Mouse (Mus musculus) mammary gland, adult 2 months (tissue): ENCODE results near the gene Wfdc11. TPM values are rescaled to one million over a fixed set of nuclear protein-coding genes. Genes with fewer than 3 reads are reported as not detected.

Experiments
- polyA plus RNA-seq: library from polyadenylated mRNA; depleted of rRNA; stranded (reverse); fragments of >200 nt; gene quantifications from 2 replicates; pipeline ENCODE4 v1.2.3, GENCODE M21; 2012; ENCODE audit warnings: low replicate concordance; rRNA removed

Wfdc11 gene
- polyA plus RNA-seq, result not detected in 2 replicates

DNA sequence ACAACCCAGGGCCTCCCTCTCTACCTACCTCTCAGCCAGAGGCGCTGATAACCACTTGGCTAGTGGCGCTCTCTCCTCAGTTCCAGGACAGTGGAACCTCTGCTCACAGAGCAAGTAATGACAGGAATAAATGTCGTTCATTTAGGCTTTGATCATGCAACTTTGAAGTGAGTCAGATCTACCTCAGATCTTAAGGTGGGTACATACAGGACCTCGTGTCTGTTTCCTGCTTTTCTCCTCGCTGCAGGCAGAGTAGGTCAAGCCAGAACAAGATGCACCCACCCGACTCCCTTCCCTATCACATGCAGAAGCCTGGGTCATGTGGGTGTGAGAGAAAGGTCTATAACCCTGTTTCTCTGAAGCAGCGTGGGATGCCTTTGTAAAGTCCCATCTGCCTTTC lies at the start of gene Wfdc11:
Wfdc11 (minus strand) TSS at position 101 of the 400 bp plus-strand sequence.

DNA sequence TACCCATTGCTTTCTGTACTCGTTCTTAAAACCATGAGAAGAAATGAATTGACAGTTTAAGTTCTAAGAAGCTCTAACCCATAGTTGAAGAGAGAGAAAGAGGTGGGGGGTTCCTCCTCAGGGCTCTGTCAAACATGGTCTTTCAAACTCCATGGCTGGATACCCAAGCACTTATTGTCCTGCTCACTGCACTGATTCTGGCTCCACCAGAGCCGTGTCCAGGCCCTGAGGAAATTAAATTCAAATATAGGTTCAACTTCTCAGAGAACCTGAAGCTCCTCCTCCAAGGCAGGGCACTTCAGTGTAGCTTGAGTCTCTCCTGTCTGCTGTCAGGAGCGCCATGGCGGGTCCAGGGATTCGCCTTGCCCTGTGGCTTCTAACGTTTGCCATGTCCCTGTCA lies 41.1 kb upstream of the Wfdc11 start, which contains the start of gene Spint5:
Spint5 (plus strand) TSS at position 301 of the 400 bp plus-strand sequence.

DNA sequence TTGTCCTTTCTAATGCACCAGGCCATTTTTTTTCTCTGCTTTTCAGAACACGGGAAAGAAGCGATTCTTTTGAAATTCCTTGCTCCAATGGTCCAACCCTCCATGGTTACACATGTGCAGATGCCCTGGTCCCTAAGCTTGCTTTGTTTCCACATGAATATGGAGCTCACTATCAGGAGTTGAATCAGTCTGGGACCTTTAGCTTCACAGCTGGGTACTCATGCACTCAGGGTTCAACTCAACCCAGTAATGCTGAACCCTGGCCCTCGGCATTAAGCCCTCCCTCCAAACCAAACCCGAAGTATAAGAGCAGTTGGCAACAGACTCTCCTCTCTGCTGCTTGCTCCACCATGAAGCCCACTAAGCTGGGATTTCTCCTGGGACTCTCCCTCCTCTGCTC lies 24.3 kb upstream of the Wfdc11 start, which contains the start of gene Spint4:
Spint4 (plus strand) TSS at position 301 of the 400 bp plus-strand sequence.

DNA sequence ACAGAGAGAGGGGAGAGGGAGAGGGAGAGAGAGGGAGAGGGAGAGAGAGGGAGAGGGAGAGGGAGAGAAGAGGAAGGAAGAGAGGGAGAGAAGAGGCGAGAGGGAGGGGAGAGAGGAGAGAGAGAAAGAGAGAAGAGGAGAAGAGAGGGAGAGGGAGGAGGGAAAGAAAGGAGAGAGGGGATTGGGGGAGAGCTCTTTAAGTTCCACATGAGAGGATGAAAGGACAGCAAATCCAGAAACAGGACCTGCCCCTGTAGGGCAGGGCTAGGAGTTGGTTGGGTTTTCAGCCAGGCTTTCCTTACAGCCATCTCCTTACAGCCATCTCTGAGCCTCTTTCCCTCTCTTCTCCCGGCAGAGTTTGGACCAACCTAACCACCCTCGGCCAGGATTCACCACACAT lies 10.9 kb upstream of the Wfdc11 start, which contains the start of gene Wfdc13:
Wfdc13 (plus strand) TSS at position 301 of the 400 bp plus-strand sequence.

DNA sequence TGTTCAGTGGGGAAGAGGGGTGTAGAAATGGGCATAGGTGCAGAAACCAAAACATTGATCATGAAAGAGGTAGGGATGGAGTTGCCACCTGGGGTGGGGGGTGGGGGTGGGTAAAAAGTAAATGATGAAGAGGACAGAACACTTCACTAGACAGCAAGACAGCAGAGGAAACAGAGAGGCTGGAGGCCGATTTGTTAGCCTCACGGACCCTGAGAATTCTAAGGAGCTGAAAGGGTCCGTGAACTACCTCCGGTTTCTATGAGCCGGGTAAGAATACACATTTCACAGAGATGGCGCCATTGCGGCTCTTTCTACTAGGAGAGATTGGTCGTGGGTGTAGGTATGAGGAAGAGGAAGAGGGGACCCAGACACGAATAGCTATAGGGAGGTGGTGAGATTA lies 17.4 kb downstream of the Wfdc11 start, which contains the start of gene Wfdc9:
Wfdc9 (minus strand) TSS at position 101 of the 400 bp plus-strand sequence.

DNA sequence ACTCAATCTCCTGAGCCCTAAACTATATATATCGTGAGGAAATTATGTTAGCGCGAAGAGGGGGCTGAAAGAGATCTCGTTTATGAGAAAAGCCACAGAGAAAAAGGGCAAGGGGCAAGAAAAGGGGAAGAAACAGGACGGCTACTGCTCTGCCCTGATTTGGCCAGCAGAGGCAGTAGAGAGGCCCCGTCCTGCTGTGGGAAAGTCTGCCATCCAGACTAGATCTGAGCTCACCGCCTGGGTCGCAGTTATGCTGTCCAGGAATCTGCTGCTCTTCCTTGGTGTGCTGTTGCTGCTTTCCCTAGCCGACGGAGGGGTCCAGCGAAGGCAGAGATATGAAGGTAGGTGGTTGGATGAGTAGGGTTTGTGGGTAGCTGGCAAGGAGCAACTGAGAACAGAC lies 18.0 kb downstream of the Wfdc11 start, which contains the start of gene Wfdc10:
Wfdc10 (plus strand) TSS at position 189 of the 400 bp plus-strand sequence.

DNA sequence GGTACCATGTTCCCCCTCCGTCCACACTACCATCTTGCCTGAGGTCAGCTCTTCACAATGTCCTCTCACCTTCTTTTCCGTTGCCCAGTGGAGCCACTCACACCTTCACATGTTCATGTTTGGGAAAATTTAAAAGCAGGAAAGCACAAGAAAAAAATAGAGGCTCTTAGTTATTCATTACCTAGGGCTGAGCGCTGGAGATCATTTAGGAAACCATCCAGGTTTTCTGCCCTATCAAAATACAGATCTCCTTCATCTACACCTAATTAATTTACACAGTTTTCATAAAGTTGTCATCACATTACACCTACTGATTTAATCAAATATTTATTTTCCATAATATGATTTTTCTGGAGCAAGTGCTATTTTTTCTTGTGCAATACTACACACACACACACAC lies 35.2 kb downstream of the Wfdc11 start, which contains the start of gene Wfdc16:
Wfdc16 (minus strand) TSS at position 101 of the 400 bp plus-strand sequence.

DNA sequence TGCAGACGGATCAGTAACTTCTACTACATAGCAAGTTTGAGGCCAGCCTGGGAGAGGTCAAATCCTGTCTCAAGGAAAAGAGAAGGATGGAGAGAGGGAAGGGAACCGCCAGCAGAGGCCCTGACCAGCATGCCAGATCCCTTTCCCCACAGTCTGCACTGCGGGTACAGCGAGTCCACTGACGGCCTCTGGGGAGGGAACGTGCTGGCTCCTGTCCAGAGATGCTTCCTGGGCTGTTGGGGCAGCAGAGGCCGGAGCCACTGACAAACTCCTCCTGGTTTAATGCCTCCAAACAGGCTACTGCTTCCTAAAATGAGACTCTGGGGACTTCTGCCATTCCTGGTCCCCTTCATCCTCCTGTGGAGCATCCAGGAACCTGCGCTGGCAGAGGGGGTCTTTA lies 60.4 kb downstream of the Wfdc11 start, which contains the start of the genes Wfdc6b and Wfdc8:
Wfdc6b (plus strand) TSS at position 52 of the 400 bp plus-strand sequence.
Wfdc8 (minus strand) TSS at position 156 of the 400 bp plus-strand sequence.

Other genes with a start within 250 kb of the Wfdc11 start
- gene Sdc4, start 230.2 kb downstream of the Wfdc11 start, polyA plus RNA-seq, result 46.1 and 52.4 TPM in 2 replicates
- gene Sys1, start 217.1 kb downstream of the Wfdc11 start, polyA plus RNA-seq, result 117 and 254 TPM in 2 replicates
- gene Gm20458, start 213.1 kb downstream of the Wfdc11 start, polyA plus RNA-seq, result 37.3 and 40.5 TPM in 2 replicates
- not detected in 2 replicates for gene Trp53tg5, start 200.4 kb downstream of the Wfdc11 start, polyA plus RNA-seq
- gene Dbndd2, start 188.0 kb downstream of the Wfdc11 start, polyA plus RNA-seq, result 16.8 and 38.2 TPM in 2 replicates
- 120 and 165 TPM in 2 replicates for gene Pigt, start 176.6 kb downstream of the Wfdc11 start, polyA plus RNA-seq
- 202 and 262 TPM in 2 replicates for gene Wfdc2, start 111.7 kb downstream of the Wfdc11 start, polyA plus RNA-seq
- gene Spint3, start 100.6 kb downstream of the Wfdc11 start, polyA plus RNA-seq, result not detected in 2 replicates
- gene Wfdc6a, start 88.6 kb downstream of the Wfdc11 start, polyA plus RNA-seq, result not detected in 2 replicates
- not detected in 2 replicates for gene Eppin, start 80.5 kb downstream of the Wfdc11 start, polyA plus RNA-seq
- not detected in 2 replicates for gene Wfdc6b, start 60.6 kb downstream of the Wfdc11 start, polyA plus RNA-seq
- not detected in 2 replicates for gene Wfdc8, start 60.5 kb downstream of the Wfdc11 start, polyA plus RNA-seq
- gene Wfdc16, start 35.3 kb downstream of the Wfdc11 start, polyA plus RNA-seq, result not detected in 2 replicates
- gene Wfdc10, start 18.0 kb downstream of the Wfdc11 start, polyA plus RNA-seq, result not detected in 2 replicates
- not detected in 2 replicates for gene Wfdc9, start 17.5 kb downstream of the Wfdc11 start, polyA plus RNA-seq
- gene Wfdc13, start 11.0 kb upstream of the Wfdc11 start, polyA plus RNA-seq, result not detected in 2 replicates
- gene Spint4, start 24.4 kb upstream of the Wfdc11 start, polyA plus RNA-seq, result not detected in 2 replicates
- gene Spint5, start 41.2 kb upstream of the Wfdc11 start, polyA plus RNA-seq, result not detected in 2 replicates
- 0.87 and 2.8 TPM in 2 replicates for gene Wfdc3, start 71.8 kb upstream of the Wfdc11 start, polyA plus RNA-seq
- gene Dnttip1, start 71.9 kb upstream of the Wfdc11 start, polyA plus RNA-seq, result 13.4 and 63.8 TPM in 2 replicates
- gene Ube2c, start 95.8 kb upstream of the Wfdc11 start, polyA plus RNA-seq, result 14.8 and 17.3 TPM in 2 replicates
- gene Tnnc2, start 105.9 kb upstream of the Wfdc11 start, polyA plus RNA-seq, result 2.1 and 1,412 TPM in 2 replicates
- gene Snx21, start 111.7 kb upstream of the Wfdc11 start, polyA plus RNA-seq, result 32.9 and 57.5 TPM in 2 replicates
- 36.3 and 58.2 TPM in 2 replicates for gene Acot8, start 130.8 kb upstream of the Wfdc11 start, polyA plus RNA-seq
- gene Zswim3, start 131.0 kb upstream of the Wfdc11 start, polyA plus RNA-seq, result 2.7 and 4.5 TPM in 2 replicates
- gene Zswim1, start 148.6 kb upstream of the Wfdc11 start, polyA plus RNA-seq, result 14.4 and 16.0 TPM in 2 replicates
- gene Spata25, start 154.4 kb upstream of the Wfdc11 start, polyA plus RNA-seq, result 0.22 TPM in 1 of 2 replicates, not detected in the other
- 329 and 398 TPM in 2 replicates for gene Ctsa, start 158.8 kb upstream of the Wfdc11 start, polyA plus RNA-seq
- 11.2 and 17.7 TPM in 2 replicates for gene Neurl2, start 159.4 kb upstream of the Wfdc11 start, polyA plus RNA-seq
- gene Pltp, start 183.6 kb upstream of the Wfdc11 start, polyA plus RNA-seq, result 327 and 423 TPM in 2 replicates
- gene Pcif1, start 205.2 kb upstream of the Wfdc11 start, polyA plus RNA-seq, result 28.2 and 59.8 TPM in 2 replicates
- gene Zfp335, start 237.7 kb upstream of the Wfdc11 start, polyA plus RNA-seq, result 33.2 and 49.0 TPM in 2 replicates